Mouse (Mus musculus) G1E (cell line): ENCODE results near the gene Acot3.

ENCODE experiments used
- CTCF ChIP-seq: IDR thresholded peaks from 2 replicates; pipeline ENCODE4 v1.5.1; 2012; ENCODE audit warnings: low read depth, low read length, inconsistent platforms, mixed read lengths
- GATA1 ChIP-seq: IDR thresholded peaks from 2 replicates; pipeline ENCODE4 v1.6.1; 2012; ENCODE audit warnings: borderline replicate concordance, low read length, inconsistent platforms, mixed read lengths
- TAL1 ChIP-seq: conservative IDR thresholded peaks from 2 replicates; pipeline ENCODE4 v1.6.1; 2012; ENCODE audit warnings: low read depth, low read length, inconsistent platforms, mixed read lengths

GRCm38 (mm10) chr12:84053679-84054391 is 1.9 kb downstream of the Acot3 start:
- TF ChIP-seq CTCF (no peak), GATA1 (no peak), TAL1 (no peak)
